8 mouse cellular contexts compared by ENCODE assay signal in the genomic region with DNA sequence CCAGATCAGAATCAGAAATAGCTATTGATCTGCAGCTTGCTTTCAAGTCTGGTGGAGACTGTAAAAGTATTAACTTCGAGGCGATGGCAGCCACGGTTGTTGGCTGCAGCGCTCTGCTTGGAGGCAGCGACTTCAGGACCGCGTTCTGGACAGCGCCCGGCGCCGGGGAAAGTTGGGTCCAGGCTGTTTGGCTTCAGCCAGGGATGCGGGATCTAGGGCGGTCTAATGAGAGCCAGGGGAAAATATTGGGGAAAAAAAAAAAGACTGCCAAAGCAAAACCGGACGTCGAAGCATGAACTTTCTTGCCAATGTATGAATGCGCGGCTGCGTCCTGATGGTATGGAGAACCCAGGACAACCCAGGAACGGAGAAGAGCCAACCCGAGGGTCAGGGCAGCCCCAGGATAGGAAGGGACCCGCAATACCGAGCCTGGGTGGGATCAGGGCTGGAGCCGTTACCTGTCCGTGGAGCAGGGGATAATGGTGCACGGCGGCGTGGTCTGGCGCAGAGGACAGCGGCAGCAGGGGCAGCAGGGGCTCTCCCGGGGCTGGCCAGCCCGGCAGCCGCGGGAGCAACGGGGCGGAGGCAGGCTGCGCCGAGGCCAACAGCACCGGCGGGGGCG. TPM values are rescaled to one million over a fixed set of nuclear protein-coding genes. Genes with fewer than 3 reads are reported as not detected.
DNase-seq lines count a peak whose midpoint lies in the region; ATAC-seq lines count a peak whose summit lies in the region.

No protein-coding gene starts in this region.

- no peak overlapping the region for H3K27ac ChIP-seq in forebrain, embryonic 13.5 days
- H3K27ac ChIP-seq in intestine, embryonic 16.5 days (ENCODE audit: low read length): no peak overlapping the region
- H3K27ac ChIP-seq in liver, embryonic 12.5 days: no peak overlapping the region

- peaks cover 19% of the 10 kb centered on the region for H3K4me1 ChIP-seq in forebrain, embryonic 13.5 days
- peaks cover 9% of the 10 kb centered on the region for H3K4me1 ChIP-seq in intestine, embryonic 16.5 days (ENCODE audit: control insufficient read depth, insufficient read depth, low read length)
- no peaks in the 10 kb centered on the region for H3K4me1 ChIP-seq in liver, embryonic 12.5 days

- ATAC-seq in cerebellum, adult (ENCODE audit: insufficient number of reproducible peaks, low FRiP score, low TSS enrichment): 0 out of 2 replicates have a peak, but pooled peaks have one; percentile 16
- ATAC-seq in forebrain, embryonic 13.5 days: peak; percentile 52
- no peak for ATAC-seq in intestine, embryonic 16.5 days
- no peak for ATAC-seq in liver, embryonic 12.5 days

- peaks cover 38% of the 10 kb centered on the region for H3K27me3 ChIP-seq in forebrain, embryonic 13.5 days
- H3K27me3 ChIP-seq in intestine, embryonic 16.5 days (replicated peaks; ENCODE audit: control insufficient read depth, insufficient read depth, low read length): peaks cover 34% of the 10 kb centered on the region
- H3K27me3 ChIP-seq in liver, embryonic 12.5 days (replicated peaks): peaks cover 51% of the 10 kb centered on the region

- no peaks in the 10 kb centered on the region for H3K36me3 ChIP-seq in forebrain, embryonic 13.5 days (ENCODE audit: poor library complexity, severe bottlenecking)
- H3K36me3 ChIP-seq in intestine, embryonic 16.5 days (ENCODE audit: control insufficient read depth, insufficient read depth, low read length): no peaks in the 10 kb centered on the region
- H3K36me3 ChIP-seq in liver, embryonic 12.5 days: no peaks in the 10 kb centered on the region

- WGBS in forebrain, embryonic 13.5 days: under 1% methylated on average over 31 of the region's 41 CpGs
- WGBS in intestine, embryonic 16.5 days: under 1% methylated on average over 41 of the region's 41 CpGs
- 4% methylated on average over 37 of the region's 41 CpGs for WGBS in liver, embryonic 12.5 days (ENCODE audit: insufficient replicate concordance)

- H3K4me3 ChIP-seq in forebrain, embryonic 13.5 days: peak overlapping the region; percentile 66
- peak overlapping the region; percentile 48 for H3K4me3 ChIP-seq in intestine, embryonic 16.5 days (ENCODE audit: low read length)
- peak overlapping the region; percentile 48 for H3K4me3 ChIP-seq in liver, embryonic 12.5 days

- peak overlapping the region; percentile 100 for H3K4me2 ChIP-seq in forebrain, embryonic 13.5 days
- peak overlapping the region; percentile 91 for H3K4me2 ChIP-seq in intestine, embryonic 16.5 days (ENCODE audit: low read depth, low read length)
- peak overlapping the region; percentile 68 for H3K4me2 ChIP-seq in liver, embryonic 12.5 days

- peak overlapping the region; percentile 72 for H3K9ac ChIP-seq in forebrain, embryonic 13.5 days
- H3K9ac ChIP-seq in intestine, embryonic 16.5 days (ENCODE audit: low read depth, low read length): no peak overlapping the region
- H3K9ac ChIP-seq in liver, embryonic 12.5 days: no peak overlapping the region

- peak; percentile 4 for DNase-seq in layer of hippocampus, adult 11-12 months (ENCODE audit: low spot score)
- no peak for DNase-seq in layer of hippocampus, adult 9-11 months
- DNase-seq in ovary, postnatal 14 days (ENCODE audit: low spot score): peak; percentile 63
- DNase-seq in thymus, adult 18-20 months: no peak

- H3K9me3 ChIP-seq in forebrain, embryonic 13.5 days (replicated peaks): no peaks in the 10 kb centered on the region
- no peaks in the 10 kb centered on the region for H3K9me3 ChIP-seq in intestine, embryonic 16.5 days (ENCODE audit: control insufficient read depth, low read length)
- no peaks in the 10 kb centered on the region for H3K9me3 ChIP-seq in liver, embryonic 12.5 days (replicated peaks)

RNA-seq across cellular contexts. Expression of gene Tcerg1l, which starts 0.6 kb away (rescaled TPM):
- polyA plus RNA-seq in forebrain, embryonic 13.5 days (2015; fragmentation: Nextera tagmentation; extraction: Ambion mirVana): 3.0 and 3.4 TPM in 2 replicates
- polyA plus RNA-seq in intestine, embryonic 16.5 days (2015; fragmentation: Nextera tagmentation; extraction: Ambion mirVana): 0.12 TPM in 2 replicates
- 0.17 and 0.23 TPM in 2 replicates for polyA plus RNA-seq in liver, embryonic 12.5 days (2016; fragmentation: Nextera tagmentation; extraction: Ambion mirVana)

Comparison
In these comparisons a context has a peak if more than half of its experiments do, and no peak if none do; other contexts are left out.
1. DNase-seq: peak in layer of hippocampus, adult 11-12 months (single experiment) and ovary, postnatal 14 days (single experiment); none in layer of hippocampus, adult 9-11 months (single experiment) and thymus, adult 18-20 months (0 of 2).
2. ATAC-seq: peak in cerebellum, adult (single experiment) and forebrain, embryonic 13.5 days (single experiment); none in intestine, embryonic 16.5 days (single experiment) and liver, embryonic 12.5 days (single experiment).
3. Peak in every context shown above with its lines, with median percentiles within 50 percentile points of each other: H3K4me2 ChIP-seq and H3K4me3 ChIP-seq.